Mouse (Mus musculus) liver, adult 2 months (tissue): ENCODE data around the gene Dapk1.

Experiments
- CTCF ChIP-seq: fragments of 200-500 bp; IDR thresholded peaks from 2 replicates; pipeline ENCODE4 v1.5.1; 2011; ENCODE audit warnings: low read depth, low read length, control low read depth
- POLR2A ChIP-seq: fragments of 200-500 bp; IDR thresholded peaks from 2 replicates; pipeline ENCODE4 v1.6.1; 2011; ENCODE audit warnings: low read length, control low read depth; ENCODE audit not compliant: insufficient read depth; ENCODE audit errors: extremely low read depth

- no peak for TF ChIP-seq POLR2A
- TF ChIP-seq CTCF = no peak
Measured at GRCm38 (mm10) chr13:60755251-60755650, 153.5 kb downstream of the Dapk1 start.
